Mouse (Mus musculus): ENCODE results near the gene BC049715. TPM values are rescaled to one million over a fixed set of nuclear protein-coding genes. Genes with fewer than 3 reads are reported as not detected.

Gene BC049715
- polyA plus RNA-seq, 1 experiment from 2014 or later, result 3.5 TPM

GRCm38 (mm10) chr6:136815381-136815780 is 12.0 kb upstream of the BC049715 start:
- WGBS, result 96% methylated on average over 7 of the region's 7 CpGs
- H3K4me1 ChIP-seq, result no peaks in the 10 kb centered on the region
- H3K36me3 ChIP-seq, result peaks cover 92% of the 10 kb centered on the region
- H3K4me3 ChIP-seq, result no peak overlapping the region
- DNase-seq (ENCODE audit: low spot score), result no peak
- no peaks in the 10 kb centered on the region for H3K27me3 ChIP-seq (ENCODE audit: low read depth, poor library complexity, severe bottlenecking)
- H3K9me3 ChIP-seq (replicated peaks), result no peaks in the 10 kb centered on the region
- no peak overlapping the region for H3K27ac ChIP-seq (replicated peaks)

GRCm38 (mm10) chr6:136816826-136817225 is 10.6 kb upstream of the BC049715 start:
- 93% methylated on average over 21 of the region's 21 CpGs for WGBS
- no peaks in the 10 kb centered on the region for H3K27me3 ChIP-seq (ENCODE audit: low read depth, poor library complexity, severe bottlenecking)
- DNase-seq (ENCODE audit: low spot score), result no peak
- H3K27ac ChIP-seq (replicated peaks), result no peak overlapping the region
- peaks cover 97% of the 10 kb centered on the region for H3K36me3 ChIP-seq
- H3K4me1 ChIP-seq, result no peaks in the 10 kb centered on the region
- no peak overlapping the region for H3K4me3 ChIP-seq
- no peaks in the 10 kb centered on the region for H3K9me3 ChIP-seq (replicated peaks)

GRCm38 (mm10) chr6:136817549-136817948 is 9.9 kb upstream of the BC049715 start:
- no peaks in the 10 kb centered on the region for H3K4me1 ChIP-seq
- no peak overlapping the region for H3K27ac ChIP-seq (replicated peaks)
- H3K36me3 ChIP-seq, result peaks cover 97% of the 10 kb centered on the region
- no peak for DNase-seq (ENCODE audit: low spot score)
- H3K4me3 ChIP-seq, result no peak overlapping the region
- WGBS, result 97% methylated on average over 3 of the region's 3 CpGs
- H3K27me3 ChIP-seq (ENCODE audit: low read depth, poor library complexity, severe bottlenecking), result no peaks in the 10 kb centered on the region
- no peaks in the 10 kb centered on the region for H3K9me3 ChIP-seq (replicated peaks)

GRCm38 (mm10) chr6:136820381-136820780 is 7.0 kb upstream of the BC049715 start:
- WGBS, result 96% methylated on average over 21 of the region's 21 CpGs
- no peak for DNase-seq (ENCODE audit: low spot score)

GRCm38 (mm10) chr6:136821086-136821485 is 6.3 kb upstream of the BC049715 start:
- H3K4me1 ChIP-seq, result no peaks in the 10 kb centered on the region
- WGBS, result 92% methylated on average over 18 of the region's 18 CpGs
- DNase-seq (ENCODE audit: low spot score), result no peak
- H3K36me3 ChIP-seq, result peaks cover 93% of the 10 kb centered on the region
- no peaks in the 10 kb centered on the region for H3K27me3 ChIP-seq (ENCODE audit: low read depth, poor library complexity, severe bottlenecking)
- H3K9me3 ChIP-seq (replicated peaks), result no peaks in the 10 kb centered on the region
- H3K27ac ChIP-seq (replicated peaks), result no peak overlapping the region
- H3K4me3 ChIP-seq, result no peak overlapping the region

More at GRCm38 (mm10) chr6:136820381-136820780, 7.0 kb upstream of the BC049715 start:
- Histone ChIP-seq H3K4me1 (no peaks in the 10 kb centered on the region), H3K4me3 (no peak overlapping the region), H3K9me3 (replicated peaks) (no peaks in the 10 kb centered on the region), H3K27me3 (ENCODE audit: low read depth, poor library complexity, severe bottlenecking) (no peaks in the 10 kb centered on the region), H3K36me3 (peaks cover 96% of the 10 kb centered on the region), H3K27ac (replicated peaks) (no peak overlapping the region)

GRCm38 (mm10) chr6:136824987-136825386 is 2.4 kb upstream of the BC049715 start:
- Histone ChIP-seq H3K4me1 (peaks cover 14% of the 10 kb centered on the region), H3K36me3 (peaks cover 56% of the 10 kb centered on the region), H3K4me3 (no peak overlapping the region), H3K27ac (replicated peaks) (no peak overlapping the region), H3K27me3 (ENCODE audit: low read depth, poor library complexity, severe bottlenecking) (no peaks in the 10 kb centered on the region), H3K9me3 (replicated peaks) (no peaks in the 10 kb centered on the region)
- WGBS, result 95% methylated on average over 8 of the region's 8 CpGs
- DNase-seq (ENCODE audit: low spot score), result no peak

- Histone ChIP-seq H3K4me3 (peak overlapping the region; percentile 100), H3K36me3 (peaks cover 34% of the 10 kb centered on the region), H3K27me3 (ENCODE audit: low read depth, poor library complexity, severe bottlenecking) (peaks cover 4% of the 10 kb centered on the region; the same call in 1 of the 2 replicates), H3K9me3 (replicated peaks) (no peaks in the 10 kb centered on the region), H3K27ac (replicated peaks) (peak overlapping the region; percentile 97), H3K4me1 (peaks cover 14% of the 10 kb centered on the region)
- WGBS, result 26% methylated on average over 7 of the region's 7 CpGs
- DNase-seq (ENCODE audit: low spot score), result no peak
These were observed 310 bp upstream of the BC049715 start for GRCm38 (mm10) chr6:136827116-136827515.

GRCm38 (mm10) chr6:136827881-136828561 is 595 bp downstream of the BC049715 start, which contains the start of gene Wbp11:
Gene Wbp11 (minus strand): TSS chr6:136828233.
- Histone ChIP-seq H3K4me3 (peak within 1 kb of the TSS; percentile 100), H3K4me1 (peaks cover 14% of the 10 kb centered on the region)
- 1% methylated on average over 45 of the region's 45 CpGs for whole genome bisulfite sequencing

GRCm38 (mm10) chr6:136828681-136829080 is 1.3 kb downstream of the BC049715 start:
- H3K27ac ChIP-seq (replicated peaks), result peak overlapping the region; percentile 83
- peaks cover 14% of the 10 kb centered on the region for H3K4me1 ChIP-seq
- 40% methylated on average over 4 of the region's 4 CpGs for WGBS
- peak overlapping the region; percentile 100 for H3K4me3 ChIP-seq
- peaks cover 4% of the 10 kb centered on the region; the same call in 1 of the 2 replicates for H3K27me3 ChIP-seq (ENCODE audit: low read depth, poor library complexity, severe bottlenecking)
- H3K9me3 ChIP-seq (replicated peaks), result no peaks in the 10 kb centered on the region
- no peak for DNase-seq (ENCODE audit: low spot score)
- H3K36me3 ChIP-seq, result peaks cover 22% of the 10 kb centered on the region

More at GRCm38 (mm10) chr6:136827881-136828561, 595 bp downstream of the BC049715 start, which contains the start of gene Wbp11:
- peak; percentile 96 for DNase-seq (ENCODE audit: low spot score)
- H3K9me3 ChIP-seq (replicated peaks), result no peaks in the 10 kb centered on the region
- peaks cover 4% of the 10 kb centered on the region; the same call in 1 of the 2 replicates for H3K27me3 ChIP-seq (ENCODE audit: low read depth, poor library complexity, severe bottlenecking)
- peak within 1 kb of the TSS; percentile 97 for H3K27ac ChIP-seq (replicated peaks)
- H3K36me3 ChIP-seq, result peaks cover 25% of the 10 kb centered on the region

GRCm38 (mm10) chr6:136831712-136832111 is 4.3 kb downstream of the BC049715 start:
- no peak for DNase-seq (ENCODE audit: low spot score)
- H3K27me3 ChIP-seq (ENCODE audit: low read depth, poor library complexity, severe bottlenecking), result peaks cover 4% of the 10 kb centered on the region; the same call in 1 of the 2 replicates
- H3K27ac ChIP-seq (replicated peaks), result no peak overlapping the region
- H3K4me1 ChIP-seq, result peaks cover 10% of the 10 kb centered on the region
- H3K36me3 ChIP-seq, result no peaks in the 10 kb centered on the region
- 82% methylated on average over 5 of the region's 5 CpGs for WGBS
- no peaks in the 10 kb centered on the region for H3K9me3 ChIP-seq (replicated peaks)
- H3K4me3 ChIP-seq, result no peak overlapping the region

GRCm38 (mm10) chr6:136835352-136835751 is 7.9 kb downstream of the BC049715 start, which contains the start of gene Smco3:
Gene Smco3 (minus strand): TSS chr6:136835452.
- WGBS, result 59% methylated on average over 4 of the region's 4 CpGs
- no peaks in the 10 kb centered on the region for H3K36me3 ChIP-seq

GRCm38 (mm10) chr6:136837323-136837722 is 9.9 kb downstream of the BC049715 start:
- Histone ChIP-seq H3K27me3 (ENCODE audit: low read depth, poor library complexity, severe bottlenecking) (no peaks in the 10 kb centered on the region), H3K36me3 (no peaks in the 10 kb centered on the region), H3K4me1 (no peaks in the 10 kb centered on the region), H3K4me3 (no peak overlapping the region), H3K27ac (replicated peaks) (no peak overlapping the region), H3K9me3 (replicated peaks) (no peaks in the 10 kb centered on the region)
- no peak for DNase-seq (ENCODE audit: low spot score)
- WGBS, result 87% methylated on average over 3 of the region's 3 CpGs

More at GRCm38 (mm10) chr6:136835352-136835751, 7.9 kb downstream of the BC049715 start, which contains the start of gene Smco3:
- Histone ChIP-seq H3K27ac (replicated peaks) (no peak within 1 kb of the TSS), H3K4me1 (no peaks in the 10 kb centered on the region), H3K9me3 (replicated peaks) (no peaks in the 10 kb centered on the region), H3K27me3 (ENCODE audit: low read depth, poor library complexity, severe bottlenecking) (peaks cover 4% of the 10 kb centered on the region; the same call in 1 of the 2 replicates), H3K4me3 (no peak within 1 kb of the TSS)
- no peak for DNase-seq (ENCODE audit: low spot score)

GRCm38 (mm10) chr6:136844903-136845302 is 17.5 kb downstream of the BC049715 start:
- Histone ChIP-seq H3K36me3 (no peaks in the 10 kb centered on the region), H3K4me3 (no peak overlapping the region), H3K9me3 (replicated peaks) (no peaks in the 10 kb centered on the region), H3K4me1 (no peaks in the 10 kb centered on the region), H3K27me3 (ENCODE audit: low read depth, poor library complexity, severe bottlenecking) (no peaks in the 10 kb centered on the region), H3K27ac (replicated peaks) (no peak overlapping the region)
- WGBS, result 66% methylated on average over 2 of the region's 2 CpGs
- no peak for DNase-seq (ENCODE audit: low spot score)

Data from midbrain, embryonic 10.5 days (tissue).